21 mouse cellular contexts compared by ENCODE assay signal in the genomic region with DNA sequence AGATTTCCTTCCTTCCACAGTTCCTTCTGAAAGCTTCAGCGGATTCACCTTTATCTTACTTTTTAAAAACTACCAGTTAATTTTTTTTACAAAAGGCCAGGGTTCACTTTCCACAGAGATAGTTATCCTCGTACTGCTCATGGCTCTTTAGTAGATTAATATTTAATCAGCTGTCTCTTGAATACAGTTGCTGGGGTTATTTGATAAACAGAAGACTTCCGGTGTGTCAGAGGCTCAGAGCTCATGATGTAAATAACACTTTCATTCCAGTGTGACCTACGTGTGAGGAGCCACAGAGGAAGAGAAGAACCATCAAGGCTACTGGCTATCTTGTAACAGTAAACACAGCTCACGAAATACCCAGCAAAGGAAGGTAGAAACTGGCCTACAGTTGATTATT. TPM values are rescaled to one million over a fixed set of nuclear protein-coding genes. Genes with fewer than 3 reads are reported as not detected.
DNase-seq lines count a peak whose midpoint lies in the region; ATAC-seq and TF ChIP-seq lines count a peak whose summit lies in the region.
"Had no signal": no experiment of that assay in that cellular context is flagged by ENCODE, and none has a peak within 500 bp of the region (broad histone marks: within the 10 kb centered on the region; RNA-seq: fewer than 3 reads in every experiment).

No protein-coding gene starts in this region.

- no peak overlapping the region for H3K4me2 ChIP-seq in lung, embryonic 16.5 days (ENCODE audit: low read depth, low read length)
- H3K4me2 ChIP-seq in intestine, postnatal 0 days (replicated peaks; ENCODE audit: low read depth): peak overlapping the region; percentile 31; the same call in 1 of the 2 replicates
- H3K4me2 ChIP-seq in liver, postnatal 0 days (ENCODE audit: low read depth, low read length): 0 out of 2 replicates have a peak overlapping the region, but pooled peaks have one; percentile 9
- H3K4me2 ChIP-seq: forebrain, embryonic 13.5 days; limb, embryonic 12.5 days; midbrain, embryonic 12.5 days had no signal

- H3K36me3 ChIP-seq in lung, embryonic 16.5 days (ENCODE audit: control insufficient read depth, insufficient read depth, low read length): no peaks in the 10 kb centered on the region
- H3K36me3 ChIP-seq in intestine, postnatal 0 days (ENCODE audit: control insufficient read depth, insufficient read depth): no peaks in the 10 kb centered on the region
- H3K36me3 ChIP-seq in liver, postnatal 0 days (replicated peaks; ENCODE audit: insufficient read depth, low read length): peaks cover 3% of the 10 kb centered on the region; the same call in 1 of the 2 replicates
- H3K36me3 ChIP-seq: limb, embryonic 12.5 days had no signal

- peak; percentile 22 for DNase-seq in kidney, adult 11 months
- no peak for DNase-seq in kidney, postnatal 4 days
- DNase-seq in lung, adult 2 months: no peak
- DNase-seq in liver, postnatal 0 days: no peak
- no peak for DNase-seq in ovary, postnatal 10 days (ENCODE audit: low spot score)
- DNase-seq: adrenal gland, adult 8-10 months; cerebellum, adult 9-10 months; gastrocnemius, postnatal 36 days; right cerebral cortex, adult 18-20 months; spleen, adult 18-20 months; thymus, postnatal 25 days had no signal

- 27% methylated on average over 5 of the region's 5 CpGs for WGBS in lung, embryonic 16.5 days
- WGBS in lung, adult 2 months: 31% methylated on average over 5 of the region's 5 CpGs
- WGBS in intestine, postnatal 0 days: 19% methylated on average over 5 of the region's 5 CpGs
- WGBS in liver, postnatal 0 days (ENCODE audit: insufficient replicate concordance): 42% methylated on average over 5 of the region's 5 CpGs

- no peaks in the 10 kb centered on the region for H3K9me3 ChIP-seq in lung, embryonic 16.5 days (ENCODE audit: control insufficient read depth, low read length)
- no peaks in the 10 kb centered on the region for H3K9me3 ChIP-seq in intestine, postnatal 0 days (ENCODE audit: control insufficient read depth)
- no peaks in the 10 kb centered on the region for H3K9me3 ChIP-seq in liver, postnatal 0 days (ENCODE audit: low read length)
- H3K9me3 ChIP-seq: forebrain, embryonic 13.5 days; hindbrain, embryonic 10.5 days; limb, embryonic 12.5 days; midbrain, embryonic 12.5 days had no signal

- no peak for TF ChIP-seq POLR2A in lung, adult 2 months (IDR thresholded peaks at IDR 0.05; ENCODE audit: borderline replicate concordance, extremely low read depth, low read depth, low read length)

- H3K4me3 ChIP-seq in lung, embryonic 16.5 days (ENCODE audit: low read length): no peak overlapping the region
- no peak overlapping the region for H3K4me3 ChIP-seq in lung, adult 2 months (replicated peaks; ENCODE audit: extremely low read depth, low read depth, low read length)
- no peak overlapping the region for H3K4me3 ChIP-seq in intestine, postnatal 0 days (ENCODE audit: low read depth, low read length)
- no peak overlapping the region for H3K4me3 ChIP-seq in liver, postnatal 0 days (ENCODE audit: low read depth, low read length)
- H3K4me3 ChIP-seq: erythroblast, embryonic 14.5 days; forebrain, embryonic 13.5 days; hindbrain, embryonic 10.5 days; limb, embryonic 12.5 days; midbrain, embryonic 12.5 days had no signal

- no peaks in the 10 kb centered on the region for H3K27me3 ChIP-seq in lung, embryonic 16.5 days (ENCODE audit: control insufficient read depth, insufficient read depth, low read depth, low read length)
- H3K27me3 ChIP-seq in intestine, postnatal 0 days (replicated peaks; ENCODE audit: control insufficient read depth, insufficient read depth, low read length): no peaks in the 10 kb centered on the region
- no peaks in the 10 kb centered on the region for H3K27me3 ChIP-seq in liver, postnatal 0 days (ENCODE audit: insufficient read depth, low read length)
- H3K27me3 ChIP-seq: forebrain, embryonic 13.5 days; limb, embryonic 12.5 days; midbrain, embryonic 12.5 days; Patski had no signal

- no peak overlapping the region for H3K9ac ChIP-seq in lung, embryonic 16.5 days (ENCODE audit: low read length)
- no peak overlapping the region for H3K9ac ChIP-seq in intestine, postnatal 0 days (ENCODE audit: low read depth, low read length)
- no peak overlapping the region for H3K9ac ChIP-seq in liver, postnatal 0 days (replicated peaks)
- H3K9ac ChIP-seq: forebrain, embryonic 13.5 days; limb, embryonic 12.5 days; midbrain, embryonic 12.5 days had no signal

- peaks cover 9% of the 10 kb centered on the region for H3K4me1 ChIP-seq in lung, embryonic 16.5 days (replicated peaks; ENCODE audit: control insufficient read depth, insufficient read depth, low read length)
- peaks cover 18% of the 10 kb centered on the region for H3K4me1 ChIP-seq in lung, adult 2 months (ENCODE audit: control insufficient read depth, insufficient read depth, low read length)
- H3K4me1 ChIP-seq in intestine, postnatal 0 days (replicated peaks; ENCODE audit: control insufficient read depth, insufficient read depth, low read length): no peaks in the 10 kb centered on the region
- 0 out of 2 replicates have a peak, but pooled peaks cover 5% of the 10 kb centered on the region for H3K4me1 ChIP-seq in liver, postnatal 0 days (ENCODE audit: insufficient read depth)
- H3K4me1 ChIP-seq: forebrain, embryonic 13.5 days; midbrain, embryonic 12.5 days had no signal

- peak; percentile 11; the same call in 1 of the 2 replicates for TF ChIP-seq EP300 in liver, postnatal 0 days (IDR thresholded peaks at IDR 0.05; ENCODE audit: low read depth)

- no peak for ATAC-seq in lung, embryonic 16.5 days (ENCODE audit: low read depth)
- peak; percentile 62 for ATAC-seq in intestine, postnatal 0 days
- no peak for ATAC-seq in liver, postnatal 0 days
- ATAC-seq: CD4-positive, CD25-positive, alpha-beta regulatory T cell, adult 4 months; Patski had no signal

- no peak for TF ChIP-seq CTCF in lung, adult 2 months (IDR thresholded peaks at IDR 0.05; ENCODE audit: insufficient read depth, low read length)
- TF ChIP-seq CTCF in intestine, postnatal 0 days (IDR thresholded peaks at IDR 0.05; ENCODE audit: low read depth): no peak
- TF ChIP-seq CTCF in liver, postnatal 0 days (IDR thresholded peaks at IDR 0.05; ENCODE audit: low read depth): no peak

- H3K27ac ChIP-seq in lung, embryonic 16.5 days (ENCODE audit: low read length): peak overlapping the region; percentile 48
- H3K27ac ChIP-seq in intestine, postnatal 0 days (ENCODE audit: low read depth, low read length): no peak overlapping the region
- H3K27ac ChIP-seq in liver, postnatal 0 days (ENCODE audit: low read depth): peak overlapping the region; percentile 60
- H3K27ac ChIP-seq: forebrain, embryonic 13.5 days; hindbrain, embryonic 10.5 days; limb, embryonic 12.5 days; macrophage; midbrain, embryonic 12.5 days had no signal

RNA-seq across cellular contexts. Expression of gene Phldb2, which starts 13.2 kb away (rescaled TPM):
- polyA plus RNA-seq in lung, embryonic 16.5 days (2015; fragmentation: Nextera tagmentation; extraction: Ambion mirVana): 57.8 and 59.4 TPM in 2 replicates
- polyA plus RNA-seq in lung, adult 2 months (2012; rRNA removed): 53.0 and 55.6 TPM in 2 replicates
- 9.2 and 9.5 TPM in 2 replicates for polyA plus RNA-seq in intestine, postnatal 0 days (2015; fragmentation: Nextera tagmentation; extraction: Ambion mirVana)
- 7.4 and 9.8 TPM in 2 replicates for polyA plus RNA-seq in liver, postnatal 0 days (2015; fragmentation: Nextera tagmentation; extraction: Ambion mirVana)

RNA-seq across cellular contexts. Expression of gene Plcxd2, which starts 43.4 kb away (rescaled TPM):
- polyA plus RNA-seq in lung, embryonic 16.5 days (2015; fragmentation: Nextera tagmentation; extraction: Ambion mirVana): 0.93 and 1.1 TPM in 2 replicates
- polyA plus RNA-seq in lung, adult 2 months (2012; rRNA removed): 0.35 and 0.84 TPM in 2 replicates
- 2.3 and 2.4 TPM in 2 replicates for polyA plus RNA-seq in intestine, postnatal 0 days (2015; fragmentation: Nextera tagmentation; extraction: Ambion mirVana)
- polyA plus RNA-seq in liver, postnatal 0 days (2015; fragmentation: Nextera tagmentation; extraction: Ambion mirVana): 5.8 and 6.6 TPM in 2 replicates
